Mouse (Mus musculus): ENCODE results near the gene P2ry13. TPM values are rescaled to one million over a fixed set of nuclear protein-coding genes. Genes with fewer than 3 reads are reported as not detected.
A peak's percentile ranks its signal among the peaks of the same experiment; 100 is the strongest.

P2ry13 gene
- 3.6 and 4.4 TPM in 2 replicates for total RNA-seq (2014; rRNA removed)
- polyA plus RNA-seq (2015; fragmentation: Nextera tagmentation; extraction: Ambion mirVana), result 2.2 and 2.5 TPM in 2 replicates

DNA sequence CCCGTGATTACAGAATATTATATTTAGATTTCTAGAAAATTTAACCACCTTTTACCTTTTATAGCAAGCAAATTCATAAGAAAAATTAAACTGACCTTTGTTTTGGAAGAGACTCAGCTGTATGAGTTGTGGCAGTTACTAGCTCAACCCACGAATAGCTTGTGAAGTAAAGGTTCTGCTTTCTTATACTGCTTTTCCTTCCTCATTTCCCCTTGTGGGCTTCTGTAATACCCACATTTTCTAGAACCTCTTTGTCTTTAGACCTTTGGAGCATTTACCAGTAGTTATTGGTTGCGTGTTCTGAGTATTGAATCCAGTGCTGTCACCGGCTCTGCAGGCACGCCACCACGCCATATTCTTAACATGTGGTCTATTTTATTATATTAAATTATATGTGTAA lies at the start of gene P2ry13:
Gene P2ry13, minus strand, starts transcription at position 156 of the 400 bp plus-strand sequence.
- ATAC-seq, result no peak
- Histone ChIP-seq H3K4me3 (ENCODE audit: low read length) (no peak within 1 kb of the TSS), H3K36me3 (ENCODE audit: insufficient read depth, low read length) (no peaks in the 10 kb centered on the region), H3K9ac (replicated peaks; ENCODE audit: low read length) (no peak within 1 kb of the TSS), H3K4me1 (ENCODE audit: insufficient read depth, low read length) (no peaks in the 10 kb centered on the region), H3K27ac (no peak within 1 kb of the TSS), H3K27me3 (ENCODE audit: insufficient read depth, low read length) (no peaks in the 10 kb centered on the region), H3K4me2 (ENCODE audit: low read depth, low read length) (no peak within 1 kb of the TSS), H3K9me3 (ENCODE audit: low read length) (no peaks in the 10 kb centered on the region)
- TF ChIP-seq CTCF (IDR thresholded peaks at IDR 0.05; ENCODE audit: low read depth), result no peak
- WGBS, result 92% methylated on average over 6 of the region's 6 CpGs
- no peak for DNase-seq (ENCODE audit: low spot score)

DNA sequence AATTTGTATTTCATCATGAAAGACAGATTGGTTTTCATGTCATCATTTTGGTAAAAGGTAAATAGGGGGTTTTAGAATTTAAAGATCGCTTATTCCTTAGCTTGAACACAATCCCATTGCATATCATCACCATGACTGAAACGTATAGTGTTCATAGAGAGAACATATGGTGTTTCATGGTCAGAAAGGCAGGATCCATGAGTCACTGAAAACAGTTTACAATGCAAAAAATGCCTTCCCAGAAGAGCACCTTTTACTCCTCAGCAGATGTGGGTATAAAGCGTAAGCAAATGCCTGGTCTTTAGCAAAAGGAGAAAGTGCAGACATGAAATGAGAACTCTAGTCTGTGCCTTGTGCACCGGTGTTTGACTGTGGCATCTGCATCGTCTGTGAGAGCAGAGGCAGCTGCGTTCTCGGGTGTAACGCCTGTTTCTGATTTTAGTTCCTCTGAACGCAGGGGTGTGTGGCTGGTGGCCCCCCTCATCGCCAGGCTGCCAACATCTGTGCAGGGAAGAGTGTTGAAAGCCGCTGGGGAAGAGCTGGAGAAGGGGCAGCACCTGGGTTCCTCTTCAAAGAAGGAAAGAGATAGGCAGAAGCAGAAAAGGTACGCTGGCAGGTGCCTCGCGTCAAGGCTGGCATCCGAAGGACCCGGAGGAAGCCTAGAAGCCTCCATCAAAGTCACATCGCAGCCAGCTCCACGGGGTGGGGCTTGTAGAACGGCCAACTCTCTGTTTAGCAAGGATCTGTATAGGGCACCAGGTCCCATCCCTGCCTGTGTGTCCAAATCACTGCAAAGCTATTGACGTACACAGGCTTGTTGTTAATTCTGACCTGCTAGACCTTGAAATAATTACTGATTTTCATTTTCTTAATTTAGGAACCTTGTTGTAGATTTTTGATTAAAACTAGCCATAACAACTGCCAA lies 47.3 kb upstream of the P2ry13 start:
- WGBS, result 83% methylated on average over 20 of the region's 20 CpGs
- Histone ChIP-seq H3K9me3 (ENCODE audit: low read length) (no peaks in the 10 kb centered on the region), H3K36me3 (ENCODE audit: insufficient read depth, low read length) (peaks cover 6% of the 10 kb centered on the region; the same call in 1 of the 2 replicates), H3K27me3 (ENCODE audit: insufficient read depth, low read length) (no peaks in the 10 kb centered on the region), H3K4me1 (ENCODE audit: insufficient read depth, low read length) (no peaks in the 10 kb centered on the region), H3K9ac (replicated peaks; ENCODE audit: low read length) (no peak overlapping the region), H3K27ac (no peak overlapping the region), H3K4me2 (ENCODE audit: low read depth, low read length) (no peak overlapping the region), H3K4me3 (ENCODE audit: low read length) (no peak overlapping the region)
- ATAC-seq, result no peak
- no peak for DNase-seq (ENCODE audit: low spot score)
- no peak for TF ChIP-seq CTCF (IDR thresholded peaks at IDR 0.05; ENCODE audit: low read depth)

DNA sequence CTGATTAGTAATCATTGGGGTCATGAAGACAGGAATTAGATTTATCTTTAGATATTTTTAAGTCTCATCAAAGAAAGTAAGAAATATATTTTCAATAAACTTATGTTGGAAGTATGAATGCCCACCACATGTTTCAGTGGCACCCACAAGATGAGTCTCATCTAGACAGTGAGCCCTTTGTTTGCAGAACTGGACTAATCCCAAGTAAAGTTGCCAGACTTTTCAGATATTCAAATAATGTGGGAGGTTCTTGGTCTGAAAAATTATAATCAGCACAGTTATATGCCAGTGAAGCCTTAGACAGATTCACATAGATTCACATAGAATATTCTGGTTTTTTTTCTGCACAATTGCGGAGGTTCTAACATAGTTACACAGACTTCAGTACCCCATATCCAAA lies 39.8 kb upstream of the P2ry13 start:
- Histone ChIP-seq H3K9ac (replicated peaks; ENCODE audit: low read length) (no peak overlapping the region), H3K9me3 (ENCODE audit: low read length) (no peaks in the 10 kb centered on the region), H3K4me3 (ENCODE audit: low read length) (no peak overlapping the region), H3K4me2 (ENCODE audit: low read depth, low read length) (no peak overlapping the region), H3K27me3 (ENCODE audit: insufficient read depth, low read length) (no peaks in the 10 kb centered on the region), H3K4me1 (ENCODE audit: insufficient read depth, low read length) (no peaks in the 10 kb centered on the region), H3K36me3 (ENCODE audit: insufficient read depth, low read length) (peaks cover 6% of the 10 kb centered on the region; the same call in 1 of the 2 replicates), H3K27ac (no peak overlapping the region)
- no peak for TF ChIP-seq CTCF (IDR thresholded peaks at IDR 0.05; ENCODE audit: low read depth)
- DNase-seq (ENCODE audit: low spot score), result no peak
- WGBS, result 93% methylated on average over 1 of the region's 1 CpGs
- peak; percentile 51; the same call in 1 of the 2 replicates for ATAC-seq

DNA sequence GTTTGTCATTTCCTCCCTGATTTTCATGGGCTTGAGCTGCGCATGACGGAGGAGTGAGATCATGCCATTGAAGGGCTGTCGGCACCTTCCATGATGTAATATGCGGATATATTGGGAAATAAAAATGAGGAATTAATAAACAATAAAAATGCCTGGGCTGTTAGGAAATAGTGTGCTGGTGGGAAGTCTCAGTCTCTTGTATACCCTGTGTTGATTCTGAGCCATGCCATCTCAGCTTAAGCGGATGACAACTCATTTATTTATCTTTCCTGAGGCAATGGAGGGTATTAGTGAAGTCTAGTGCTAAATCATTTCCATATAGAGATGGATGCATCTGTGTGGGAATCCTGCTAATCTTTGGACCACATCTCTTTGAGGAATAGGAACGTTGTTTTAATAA lies 37.3 kb upstream of the P2ry13 start:
- ATAC-seq (no peak), DNase-seq (ENCODE audit: low spot score) (no peak)
- TF ChIP-seq CTCF (IDR thresholded peaks at IDR 0.05; ENCODE audit: low read depth), result no peak
- no peaks in the 10 kb centered on the region for H3K36me3 ChIP-seq (ENCODE audit: insufficient read depth, low read length)
- H3K4me2 ChIP-seq (ENCODE audit: low read depth, low read length), result no peak overlapping the region
- H3K9me3 ChIP-seq (ENCODE audit: low read length), result no peaks in the 10 kb centered on the region
- no peaks in the 10 kb centered on the region for H3K27me3 ChIP-seq (ENCODE audit: insufficient read depth, low read length)
- 91% methylated on average over 6 of the region's 6 CpGs for WGBS
- no peaks in the 10 kb centered on the region for H3K4me1 ChIP-seq (ENCODE audit: insufficient read depth, low read length)
- H3K9ac ChIP-seq (replicated peaks; ENCODE audit: low read length), result no peak overlapping the region
- no peak overlapping the region for H3K27ac ChIP-seq
- no peak overlapping the region for H3K4me3 ChIP-seq (ENCODE audit: low read length)

DNA sequence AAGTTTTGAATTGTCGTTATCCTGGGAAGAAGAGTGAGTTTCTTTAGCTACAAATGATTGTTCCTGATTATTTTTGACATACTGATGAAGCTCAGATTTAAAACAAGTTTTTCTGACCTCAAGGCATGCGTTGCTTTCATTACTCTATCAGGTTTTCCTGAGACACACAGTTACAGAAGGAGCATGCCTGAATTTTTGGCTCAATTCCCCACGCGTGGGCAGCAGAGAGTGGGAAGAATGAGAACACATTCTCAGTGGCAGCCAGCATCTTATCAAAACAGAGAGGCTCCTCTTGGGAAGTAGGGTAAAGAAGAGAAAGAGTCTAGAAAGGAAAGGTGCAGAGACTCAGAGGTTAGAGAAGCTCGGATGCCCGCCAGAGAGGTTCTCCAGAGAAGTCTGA lies 32.7 kb upstream of the P2ry13 start:
- no peak overlapping the region for H3K4me2 ChIP-seq (ENCODE audit: low read depth, low read length)
- no peaks in the 10 kb centered on the region for H3K36me3 ChIP-seq (ENCODE audit: insufficient read depth, low read length)
- WGBS, result 69% methylated on average over 6 of the region's 6 CpGs
- H3K27me3 ChIP-seq (ENCODE audit: insufficient read depth, low read length), result no peaks in the 10 kb centered on the region
- H3K4me3 ChIP-seq (ENCODE audit: low read length), result no peak overlapping the region
- H3K9ac ChIP-seq (replicated peaks; ENCODE audit: low read length), result no peak overlapping the region
- DNase-seq (ENCODE audit: low spot score) (peak; percentile 12), ATAC-seq (no peak)
- H3K4me1 ChIP-seq (ENCODE audit: insufficient read depth, low read length), result no peaks in the 10 kb centered on the region
- no peak for TF ChIP-seq CTCF (IDR thresholded peaks at IDR 0.05; ENCODE audit: low read depth)
- H3K9me3 ChIP-seq (ENCODE audit: low read length), result no peaks in the 10 kb centered on the region
- H3K27ac ChIP-seq, result no peak overlapping the region

DNA sequence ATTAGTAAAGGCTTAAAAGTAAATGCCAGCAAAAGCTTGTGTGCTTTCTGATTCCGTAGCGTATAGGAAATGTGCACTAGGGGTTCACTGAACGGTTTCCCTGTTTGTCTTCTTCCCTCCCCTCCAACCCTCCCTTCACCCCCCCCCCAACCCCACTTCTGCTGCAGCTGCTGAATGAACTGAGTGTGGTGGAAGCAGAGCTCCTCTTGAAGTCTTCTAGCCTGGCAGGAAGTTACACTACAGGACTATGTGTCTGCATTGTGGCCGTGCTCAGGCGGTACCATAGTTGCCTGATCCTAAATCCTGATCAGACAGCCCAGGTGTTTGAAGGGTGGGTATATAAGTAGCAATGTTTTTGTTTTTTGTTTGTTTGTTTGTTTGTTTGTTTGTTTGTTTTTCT lies 24.2 kb upstream of the P2ry13 start:
- Histone ChIP-seq H3K27me3 (ENCODE audit: insufficient read depth, low read length) (no peaks in the 10 kb centered on the region), H3K36me3 (ENCODE audit: insufficient read depth, low read length) (no peaks in the 10 kb centered on the region), H3K9ac (replicated peaks; ENCODE audit: low read length) (no peak overlapping the region), H3K4me3 (ENCODE audit: low read length) (no peak overlapping the region), H3K4me1 (ENCODE audit: insufficient read depth, low read length) (no peaks in the 10 kb centered on the region), H3K4me2 (ENCODE audit: low read depth, low read length) (no peak overlapping the region), H3K27ac (no peak overlapping the region), H3K9me3 (ENCODE audit: low read length) (no peaks in the 10 kb centered on the region)
- TF ChIP-seq CTCF (IDR thresholded peaks at IDR 0.05; ENCODE audit: low read depth), result no peak
- WGBS, result 72% methylated on average over 5 of the region's 5 CpGs
- no peak for ATAC-seq
- DNase-seq (ENCODE audit: low spot score), result no peak

DNA sequence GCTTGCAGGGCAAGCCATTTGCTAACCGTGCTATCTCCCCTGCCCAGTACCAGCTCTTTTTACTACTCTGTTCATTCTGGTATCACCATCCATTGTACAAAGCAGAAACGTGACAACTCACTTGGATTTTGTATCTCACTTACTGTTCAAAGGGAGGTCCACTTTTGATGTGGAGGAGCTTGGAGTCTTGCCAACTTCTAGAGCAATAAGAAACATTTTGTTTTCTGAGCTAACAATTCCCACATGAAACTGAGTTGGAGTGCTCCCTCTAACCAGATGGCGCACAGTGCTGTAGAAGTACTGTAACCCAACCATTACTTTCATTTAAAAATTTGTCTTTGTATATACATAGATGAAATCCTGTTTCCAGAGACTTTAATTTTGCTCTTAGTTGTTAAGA lies 20.2 kb upstream of the P2ry13 start:
- no peak overlapping the region for H3K4me2 ChIP-seq (ENCODE audit: low read depth, low read length)
- WGBS, result 67% methylated on average over 3 of the region's 3 CpGs
- H3K36me3 ChIP-seq (ENCODE audit: insufficient read depth, low read length), result no peaks in the 10 kb centered on the region
- no peak for TF ChIP-seq CTCF (IDR thresholded peaks at IDR 0.05; ENCODE audit: low read depth)
- no peak overlapping the region for H3K9ac ChIP-seq (replicated peaks; ENCODE audit: low read length)
- no peak overlapping the region for H3K4me3 ChIP-seq (ENCODE audit: low read length)
- DNase-seq (ENCODE audit: low spot score) (no peak), ATAC-seq (no peak)
- H3K27me3 ChIP-seq (ENCODE audit: insufficient read depth, low read length), result no peaks in the 10 kb centered on the region
- H3K9me3 ChIP-seq (ENCODE audit: low read length), result no peaks in the 10 kb centered on the region
- H3K27ac ChIP-seq, result no peak overlapping the region
- H3K4me1 ChIP-seq (ENCODE audit: insufficient read depth, low read length), result no peaks in the 10 kb centered on the region; the same call in 1 of the 2 replicates

Data from hindbrain, postnatal 0 days (tissue).